Mouse (Mus musculus) kidney, adult 2 months (tissue): ENCODE results near the gene Pdcd4.

Experiments
- CTCF ChIP-seq: fragments of 200-500 bp; conservative IDR thresholded peaks from 2 replicates; pipeline ENCODE4 v1.5.1; 2011; ENCODE audit warnings: low read depth, mild to moderate bottlenecking, control low read depth, low read length, moderate library complexity, mixed read lengths; ENCODE audit not compliant: insufficient read depth, insufficient read length
- POLR2A ChIP-seq: fragments of 200-500 bp; IDR thresholded peaks from one replicate; pipeline ENCODE4 v1.6.1; 2011; ENCODE audit warnings: low read depth, low read length, control low read depth

DNA sequence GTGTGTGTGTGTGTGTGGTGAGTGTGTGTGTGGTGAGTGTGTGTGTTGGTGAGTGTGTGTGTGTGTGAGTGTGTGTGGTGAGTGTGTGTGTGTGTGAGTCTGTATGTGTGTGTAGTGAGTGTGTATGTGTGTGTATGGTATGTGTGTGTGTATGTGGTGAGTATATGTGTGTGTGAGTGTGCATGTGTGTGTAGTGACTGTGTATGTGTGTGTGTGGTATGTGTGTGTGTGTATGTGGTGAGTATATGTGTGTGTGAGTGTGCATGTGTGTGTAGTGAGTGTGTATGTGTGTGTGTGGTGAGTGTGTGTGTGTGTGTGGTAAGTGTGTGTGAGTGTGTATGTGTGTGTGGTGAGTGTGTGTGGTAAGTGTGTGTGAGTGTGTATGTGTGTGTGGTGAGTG is 24.8 kb upstream of the Pdcd4 start:
- TF ChIP-seq CTCF (no peak), POLR2A (no peak)
